Mouse (Mus musculus) mesoderm, embryonic 11.5 days (tissue): ENCODE data around the gene Drg1.

Experiments used
- DNase-seq: peaks from one replicate; pipeline ENCODE4 v3.0.0-alpha.2; 2012; ENCODE audit warnings: low read depth, low spot score

The Drg1 gene

DNA sequence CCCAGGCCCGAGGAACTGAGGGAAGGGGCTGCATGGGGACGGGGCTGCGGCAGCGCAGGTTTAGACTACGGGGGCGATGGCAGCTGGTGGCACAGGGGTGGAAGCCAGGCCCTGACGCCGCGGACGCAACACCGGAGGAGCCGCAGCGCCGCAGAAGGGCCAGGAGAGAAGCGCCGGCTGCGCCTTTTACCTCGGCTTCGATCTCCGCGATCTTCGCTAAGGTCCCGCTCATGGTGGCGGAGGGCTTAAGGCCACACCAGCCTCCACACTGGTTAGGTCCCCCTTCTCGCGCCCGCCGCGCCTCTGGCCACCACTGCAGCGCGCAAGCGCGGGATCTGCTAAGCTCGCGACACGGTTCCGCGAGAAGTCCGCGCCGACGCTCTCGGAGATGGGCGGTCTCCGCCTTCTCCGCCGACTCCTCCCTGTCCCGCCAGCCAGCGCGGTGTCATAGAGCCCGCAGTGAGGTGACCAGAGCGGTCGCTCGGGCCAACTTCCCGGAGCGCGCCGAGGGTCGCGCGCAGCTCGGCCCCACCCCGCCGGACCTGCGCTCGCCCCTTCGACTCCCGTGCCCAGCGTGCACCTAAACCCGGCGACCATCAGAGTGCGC is at the start of gene Drg1:
Gene Drg1, minus strand, starts transcription at position 337 of the 607 bp plus-strand sequence.
- DNase-seq, result peak; percentile 99

DNA sequence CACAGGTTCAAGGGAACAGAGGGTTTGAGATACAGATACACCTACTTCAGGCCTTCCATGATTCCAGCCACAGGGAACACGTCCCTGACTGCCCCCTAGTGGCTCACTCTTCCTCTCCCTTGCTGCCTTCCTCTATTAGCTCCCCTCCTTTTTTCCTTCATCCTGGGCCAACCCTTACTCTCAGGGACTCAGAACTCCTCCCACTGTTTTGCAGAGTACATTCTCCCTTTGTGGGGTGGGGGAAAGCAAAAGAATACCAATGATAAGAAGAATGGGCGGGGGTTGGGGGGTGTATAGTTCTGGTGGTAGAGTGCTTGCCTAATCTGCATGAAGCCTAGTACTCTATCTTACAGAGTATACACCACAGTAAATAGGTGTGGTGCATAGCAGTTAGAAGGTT is 47.9 kb upstream of the Drg1 start:
- DNase-seq, result peak; percentile 61

DNA sequence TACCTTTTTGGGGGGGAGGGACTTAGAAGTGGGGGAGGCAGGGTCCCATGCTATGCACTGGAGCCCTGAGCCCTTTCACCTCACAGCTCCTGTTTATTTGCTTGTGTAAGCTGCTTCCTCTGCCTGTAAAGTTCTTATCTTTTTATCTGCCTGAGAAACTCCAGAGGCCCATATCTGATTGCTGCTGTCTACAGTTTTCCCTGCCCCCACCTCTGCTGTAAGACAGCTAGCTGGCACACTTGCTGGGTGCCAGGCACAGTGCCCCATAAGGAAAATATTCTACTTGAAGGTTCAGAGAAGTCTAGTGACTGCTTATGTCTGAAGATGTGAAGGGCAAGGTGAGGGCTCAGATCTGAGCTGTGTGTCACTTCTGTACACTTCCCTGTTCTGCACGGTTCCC is 47.1 kb upstream of the Drg1 start:
- no peak for DNase-seq

DNA sequence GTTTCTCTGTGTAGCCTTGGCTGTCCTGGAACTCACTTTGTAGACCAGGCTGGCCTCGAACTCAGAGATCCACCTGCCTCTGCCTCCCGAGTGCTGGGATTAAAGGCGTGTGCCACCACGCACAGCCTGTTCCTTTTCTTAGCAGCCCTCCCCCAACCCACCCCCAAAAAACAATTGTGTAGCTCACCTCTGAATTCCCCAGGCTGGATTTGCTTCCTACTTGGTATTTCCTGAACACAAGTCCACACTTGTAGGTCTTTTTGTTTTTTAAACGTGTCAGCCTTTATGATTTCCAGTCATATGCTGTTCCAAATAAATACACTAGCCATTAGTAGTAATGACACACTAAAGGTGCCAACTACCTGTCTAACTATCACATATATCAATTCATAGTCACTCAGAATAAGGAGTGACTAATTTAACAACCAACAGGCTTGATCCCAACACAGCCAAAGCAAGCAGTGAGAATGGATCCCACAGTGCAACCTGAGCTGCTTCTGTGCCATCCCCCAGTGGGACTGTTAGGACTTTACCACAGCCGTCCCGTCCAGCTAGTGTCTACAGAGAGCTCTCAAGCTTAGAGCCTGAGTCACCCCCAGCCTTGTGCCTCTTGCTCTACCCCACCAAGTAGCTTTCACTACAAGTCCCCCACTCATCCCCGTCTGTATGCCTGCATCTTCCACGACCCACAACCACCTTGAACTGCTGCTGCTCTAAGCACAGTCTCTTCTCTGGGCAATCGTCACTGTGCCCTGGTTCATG is 45.6 kb upstream of the Drg1 start:
- no peak for DNase-seq

DNA sequence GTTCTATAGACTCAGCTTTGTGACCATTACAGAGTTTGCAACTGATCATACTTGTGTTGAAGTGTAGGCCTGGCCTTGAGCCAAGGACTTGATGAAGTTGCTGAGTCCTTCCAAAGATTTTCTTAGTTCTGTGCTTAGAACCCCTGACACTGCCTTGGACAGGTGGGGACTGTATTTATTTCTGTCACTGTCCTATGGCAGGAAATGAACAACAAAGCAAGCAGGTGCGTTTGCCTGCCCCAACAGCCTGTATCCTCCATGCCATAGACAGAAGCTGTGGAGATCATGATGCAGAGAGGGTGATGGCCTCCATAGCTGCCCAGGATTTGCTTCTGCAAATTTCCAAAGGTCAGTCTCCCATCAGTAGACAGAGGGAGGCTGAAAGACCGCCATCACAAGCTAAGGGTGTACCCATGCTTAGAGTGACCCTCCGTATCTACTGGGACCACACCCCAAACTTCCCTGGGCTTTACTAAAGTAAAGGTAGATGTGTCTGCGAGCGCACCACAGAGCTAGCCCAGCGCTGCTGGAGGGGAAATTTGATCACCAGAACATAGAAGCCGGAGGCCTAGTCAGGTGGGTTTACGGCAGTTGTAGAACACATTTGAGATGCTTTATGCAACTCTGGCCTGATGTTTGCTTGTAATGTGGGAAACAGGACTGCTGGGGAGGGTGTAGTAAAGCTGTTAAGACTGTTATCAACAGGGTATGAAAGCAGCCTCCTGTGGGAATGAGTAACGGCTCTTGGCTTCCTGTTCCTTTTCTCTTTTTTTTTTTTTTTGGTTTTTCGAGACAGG is 44.8 kb upstream of the Drg1 start:
- DNase-seq, result no peak

DNA sequence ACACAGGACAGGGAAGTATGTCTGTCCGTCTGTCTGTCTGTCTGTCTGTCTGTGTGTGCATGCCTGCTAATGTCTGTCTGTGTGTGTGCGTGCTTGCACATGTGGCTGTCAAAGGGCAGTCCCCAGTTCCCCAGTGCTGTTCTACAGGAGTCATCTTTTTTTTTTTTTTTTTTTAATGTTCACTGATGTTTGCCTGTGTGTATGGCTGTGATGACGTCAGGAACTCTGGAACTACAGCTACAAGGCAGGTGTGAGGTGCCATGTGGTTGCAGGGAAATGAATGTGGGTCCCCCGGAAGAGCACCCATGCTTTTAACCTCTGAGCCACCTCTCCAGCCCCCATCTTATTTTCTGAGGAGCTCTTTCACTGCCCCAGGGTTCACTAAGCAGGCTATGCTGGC is 43.7 kb upstream of the Drg1 start:
- no peak for DNase-seq

DNA sequence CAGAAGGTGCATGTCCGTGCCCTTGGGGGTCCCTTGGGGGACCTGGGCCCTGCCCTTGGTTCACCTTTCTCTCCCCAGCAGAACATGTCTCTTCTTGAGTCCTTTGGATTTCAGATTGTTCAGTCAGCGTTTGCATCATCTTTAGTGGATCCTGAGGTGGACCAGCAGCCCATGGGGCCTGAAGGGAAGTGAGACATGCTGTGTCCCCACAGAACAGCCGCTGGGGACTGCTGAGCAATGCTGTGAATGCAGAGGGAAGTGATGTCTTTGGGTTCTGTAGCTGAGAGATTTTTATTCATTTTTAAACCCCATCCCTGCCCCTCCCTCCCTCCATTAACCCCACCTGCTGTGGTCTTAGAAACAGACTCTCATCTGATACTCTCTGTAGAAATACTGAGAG is 41.7 kb upstream of the Drg1 start:
- DNase-seq, result no peak

DNA sequence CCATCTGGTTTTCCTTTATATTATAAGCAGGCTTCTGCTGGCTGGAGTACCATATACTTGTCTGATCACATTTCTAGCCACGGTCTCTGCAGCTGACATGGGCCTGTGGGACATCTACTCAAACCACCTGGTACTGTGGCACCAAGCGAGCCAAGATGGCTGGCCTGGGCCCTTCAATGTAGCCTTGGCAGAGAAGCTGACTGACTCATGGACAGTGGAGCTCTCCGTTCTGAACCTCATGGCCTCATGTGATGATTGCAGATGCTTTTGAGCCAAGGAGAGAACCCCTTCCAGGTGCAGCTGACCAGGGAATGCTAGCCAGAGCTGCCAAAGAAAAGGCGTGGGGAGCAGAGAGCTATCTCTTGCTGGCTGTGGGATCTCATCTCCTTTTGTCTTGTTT is 39.6 kb upstream of the Drg1 start:
- no peak for DNase-seq

DNA sequence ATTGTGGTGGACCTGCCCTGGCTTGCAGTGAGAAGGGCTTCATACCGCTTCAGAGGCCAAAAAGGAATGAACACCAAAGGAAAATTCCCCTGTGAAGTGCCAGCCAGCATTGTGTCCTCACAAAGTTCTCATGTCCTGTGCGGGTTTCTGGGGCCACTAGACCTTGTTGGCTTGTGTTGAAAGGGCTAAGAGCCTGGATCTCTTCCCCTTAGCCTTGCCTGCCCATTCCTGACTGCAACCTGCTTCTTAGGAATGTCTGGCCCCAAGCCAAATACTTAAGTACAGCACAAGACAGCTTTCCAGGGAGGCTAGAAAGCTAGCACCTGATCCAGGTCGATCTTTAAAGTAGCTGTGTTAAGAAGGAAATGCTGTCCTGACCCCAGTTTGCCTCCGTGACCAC is 36.6 kb upstream of the Drg1 start:
- DNase-seq, result no peak

DNA sequence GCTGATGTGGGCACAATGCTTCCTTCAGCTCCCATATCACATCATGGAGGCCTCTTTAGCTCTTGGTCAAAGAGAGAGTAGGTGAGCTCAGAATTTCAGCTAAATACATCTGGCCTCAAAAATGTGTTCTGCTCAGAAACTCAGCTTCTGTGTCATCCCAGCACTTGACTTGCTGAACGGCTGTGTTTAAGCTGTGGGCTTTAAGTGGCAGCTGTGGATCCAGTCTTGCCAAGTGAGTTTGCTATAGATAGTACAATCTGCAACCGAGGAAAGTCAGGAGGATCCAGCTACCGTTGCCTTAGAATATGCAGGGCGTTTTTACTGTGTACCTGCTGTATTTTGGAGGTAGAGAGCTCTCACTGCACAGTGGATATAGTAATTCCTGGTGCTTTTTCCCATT is 36.2 kb upstream of the Drg1 start:
- no peak for DNase-seq

DNA sequence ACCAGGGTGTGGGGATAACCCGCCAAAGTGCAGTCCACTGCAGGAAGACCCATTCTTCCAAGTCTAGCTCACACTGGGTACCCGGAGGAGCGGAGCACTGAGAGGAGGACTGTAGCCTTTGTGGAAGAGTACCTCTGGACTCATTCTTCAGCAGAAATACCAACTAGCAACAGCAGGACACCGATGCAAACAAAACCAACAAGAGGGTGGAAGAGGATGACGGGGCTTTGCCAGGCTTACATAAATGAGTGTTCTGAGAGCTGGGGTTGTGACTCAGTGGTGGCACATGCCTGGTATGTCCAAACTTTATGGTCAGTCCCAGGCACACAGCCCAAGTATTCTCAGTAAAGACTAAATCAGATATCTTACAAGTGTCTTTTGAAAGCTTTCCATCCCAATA is 34.9 kb upstream of the Drg1 start:
- DNase-seq, result no peak

DNA sequence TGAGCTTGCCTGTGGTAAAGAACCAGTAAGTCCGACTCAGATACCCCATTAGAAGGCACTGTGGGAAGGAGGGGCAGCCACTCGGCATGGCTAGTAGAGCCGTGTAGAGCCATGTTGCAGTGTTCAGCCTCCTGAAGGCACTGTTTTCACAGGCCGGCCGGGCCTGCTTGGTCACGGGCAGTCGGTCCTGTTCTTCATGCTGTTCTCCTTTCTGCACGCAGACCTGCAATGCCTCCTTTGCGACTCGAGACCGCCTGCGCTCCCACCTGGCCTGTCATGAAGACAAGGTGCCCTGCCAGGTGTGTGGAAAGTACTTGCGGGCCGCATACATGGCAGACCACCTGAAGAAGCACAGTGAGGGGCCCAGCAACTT is 32.6 kb upstream of the Drg1 start:
- DNase-seq, result no peak

DNA sequence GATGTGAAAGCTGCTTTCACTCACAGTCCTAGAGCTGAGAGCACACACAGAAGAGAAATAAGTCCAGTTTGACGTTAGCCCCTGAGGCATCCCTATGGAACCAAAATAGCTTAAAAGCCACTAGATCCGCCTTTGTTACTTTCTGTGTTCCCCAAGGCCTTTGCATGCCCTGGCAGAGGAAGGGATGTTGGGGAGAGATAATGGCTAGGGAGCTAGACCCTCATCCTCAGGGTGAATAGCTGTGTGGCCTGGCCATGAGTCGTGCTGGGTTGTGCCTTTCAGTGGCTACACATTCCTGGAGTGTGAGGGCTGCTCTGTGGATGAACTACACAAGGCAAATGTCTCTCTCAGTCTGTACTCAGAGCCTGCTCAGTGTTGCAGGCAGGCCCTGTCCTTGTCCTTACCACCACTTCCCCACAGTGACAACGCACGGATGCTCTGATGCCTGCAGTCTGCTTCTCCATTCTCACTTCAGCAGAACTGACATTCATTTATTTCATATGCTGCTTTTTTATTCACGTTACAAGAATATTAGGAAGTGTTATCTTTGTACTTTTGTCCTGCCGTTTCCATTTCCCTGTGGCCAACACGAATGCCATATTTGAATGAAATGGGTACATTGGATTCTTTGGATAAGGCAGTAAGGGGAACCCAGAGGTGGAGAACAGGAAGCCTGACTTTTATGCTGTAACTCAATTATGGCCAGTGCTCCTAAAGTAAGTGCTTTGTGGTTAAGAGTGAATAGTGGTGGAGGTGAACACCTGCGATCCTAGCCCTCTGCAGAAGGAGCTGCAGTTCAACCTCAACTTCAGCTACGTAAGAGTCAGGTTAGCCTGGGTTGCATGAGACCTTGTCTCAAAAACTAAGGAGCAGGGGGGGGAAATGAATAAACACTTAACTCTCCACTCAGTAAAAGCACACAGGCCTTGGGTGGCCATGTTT is 31.9 kb upstream of the Drg1 start:
- no peak for DNase-seq

DNA sequence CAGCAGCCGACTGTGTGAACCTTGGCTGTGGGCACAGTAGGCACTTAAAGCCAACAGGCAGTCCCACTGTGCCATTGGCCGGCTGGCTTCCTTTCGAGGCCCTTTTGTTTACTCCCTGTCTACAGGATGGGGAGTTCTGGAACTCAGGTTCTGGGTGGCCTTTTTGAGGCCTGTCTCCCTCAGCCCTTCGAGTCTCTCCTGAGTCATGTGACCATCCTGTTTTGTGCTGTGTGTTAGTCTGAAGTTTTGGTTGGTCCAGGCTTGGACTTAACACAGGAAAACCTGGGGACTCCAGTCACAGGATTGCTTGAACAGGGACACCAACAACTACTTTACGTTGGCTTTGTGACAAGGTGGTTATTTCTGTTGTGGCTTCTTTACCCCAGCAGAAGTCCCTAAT is 29.8 kb upstream of the Drg1 start:
- DNase-seq, result no peak

DNA sequence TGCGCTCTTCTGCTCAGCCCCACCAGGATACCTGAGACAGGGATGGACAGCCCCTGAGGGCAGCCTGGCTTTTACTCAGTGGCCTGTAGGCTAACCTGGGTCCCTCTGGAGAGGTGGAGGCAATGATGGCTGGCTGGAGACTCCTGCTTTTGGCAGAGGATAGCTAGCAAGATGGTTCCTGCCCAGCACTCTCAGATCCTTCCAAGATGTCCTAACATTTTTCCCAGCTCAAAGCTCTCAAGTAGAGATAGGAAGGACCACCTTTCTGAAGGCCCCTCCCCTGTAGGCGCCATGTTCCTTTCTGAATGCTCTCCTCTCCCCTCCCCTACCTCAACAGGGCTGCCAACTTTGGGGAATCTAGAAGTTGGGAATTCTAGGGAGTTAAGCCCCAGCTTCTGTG is 28.4 kb upstream of the Drg1 start:
- no peak for DNase-seq

DNA sequence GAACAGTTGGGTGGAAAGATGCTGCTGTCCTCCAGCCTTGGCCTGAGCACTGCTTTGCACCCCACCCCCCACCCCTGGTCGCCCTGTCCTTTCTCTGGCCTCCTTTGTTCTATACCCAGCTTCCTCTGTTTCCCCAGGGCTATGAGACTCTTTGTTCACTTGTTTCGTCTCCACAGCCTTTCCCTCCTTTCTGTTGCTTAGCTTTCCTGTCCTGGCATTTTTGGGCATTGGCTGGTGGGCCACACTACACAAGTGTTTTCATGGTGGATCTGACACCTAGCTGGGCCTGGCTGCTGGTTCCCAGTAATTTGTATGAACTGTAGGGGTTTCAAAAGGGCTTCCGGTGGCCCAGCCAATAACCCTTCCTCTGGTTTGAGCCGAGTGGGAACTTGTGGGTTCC is 27.1 kb upstream of the Drg1 start:
- no peak for DNase-seq

DNA sequence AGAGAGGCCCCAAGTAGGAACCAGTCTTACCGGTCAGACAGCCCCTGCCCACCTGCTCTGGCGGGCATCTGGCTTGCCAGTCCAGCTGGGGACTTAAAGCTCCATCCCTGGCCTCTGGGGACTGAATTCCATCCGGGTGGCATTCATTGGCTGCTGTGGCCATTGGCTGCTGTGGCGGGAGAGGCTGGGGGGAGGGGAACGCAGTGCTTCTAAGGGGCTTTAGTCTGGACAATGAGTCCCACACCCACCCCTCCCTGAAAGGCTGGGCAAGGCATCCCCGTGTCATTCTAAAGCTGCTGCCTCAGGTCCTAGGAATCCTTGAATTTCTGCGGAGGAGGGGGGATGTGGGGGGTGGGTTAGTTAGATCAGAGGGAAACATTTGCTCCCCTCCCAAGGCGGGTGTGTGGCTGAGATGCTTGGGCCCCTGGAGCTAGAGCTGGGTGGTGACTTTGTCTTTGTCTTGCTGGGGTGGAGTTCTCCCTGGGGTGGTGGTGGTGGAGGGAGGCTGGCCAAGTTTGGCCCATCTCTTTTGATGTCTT is 26.6 kb upstream of the Drg1 start:
- DNase-seq, result peak; percentile 91

DNA sequence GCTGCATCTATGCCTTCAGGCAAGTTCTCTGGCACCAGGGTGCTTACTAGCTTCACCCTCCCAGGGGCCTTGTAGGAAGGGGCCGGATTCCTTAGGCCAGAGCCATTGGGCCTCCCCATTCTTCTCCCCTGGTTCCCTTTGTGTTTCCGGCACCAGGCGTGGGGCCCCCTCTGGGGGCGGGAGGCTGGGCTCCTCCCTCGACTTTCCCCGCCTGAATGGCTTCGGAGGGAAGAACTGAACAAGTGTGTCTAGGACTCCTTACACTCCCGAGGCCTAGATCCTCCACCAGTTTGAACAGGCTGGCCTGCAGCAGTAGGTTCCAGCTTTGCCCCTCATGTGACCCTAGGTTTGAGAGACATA is 25.8 kb upstream of the Drg1 start:
- peak; percentile 82 for DNase-seq

DNA sequence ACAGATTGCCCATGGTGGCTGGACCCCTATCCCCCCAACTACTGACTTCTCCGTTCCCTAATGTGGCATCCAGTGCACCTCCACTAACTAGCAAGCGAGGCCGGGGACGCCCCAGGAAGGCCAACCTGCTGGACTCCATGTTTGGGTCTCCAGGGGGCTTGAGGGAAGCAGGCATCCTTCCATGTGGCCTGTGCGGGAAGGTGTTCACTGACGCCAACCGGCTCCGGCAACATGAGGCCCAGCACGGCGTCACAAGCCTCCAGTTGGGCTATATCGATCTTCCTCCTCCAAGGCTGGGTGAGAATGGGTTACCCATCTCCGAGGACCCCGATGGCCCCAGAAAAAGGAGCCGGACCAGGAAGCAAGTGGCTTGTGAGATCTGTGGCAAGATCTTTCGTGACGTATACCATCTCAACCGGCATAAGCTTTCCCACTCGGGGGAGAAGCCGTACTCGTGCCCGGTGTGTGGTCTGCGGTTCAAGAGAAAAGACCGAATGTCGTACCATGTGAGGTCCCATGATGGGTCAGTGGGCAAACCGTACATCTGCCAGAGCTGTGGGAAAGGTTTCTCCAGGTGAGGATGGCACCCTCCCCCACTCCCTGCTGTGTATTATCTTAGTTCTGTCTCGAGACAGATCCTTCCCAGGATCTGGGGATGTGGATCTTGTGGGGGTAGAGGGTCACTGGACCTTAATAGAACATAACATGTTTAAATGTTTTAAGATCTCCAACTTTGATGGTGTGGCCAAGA is 25.3 kb upstream of the Drg1 start:
- DNase-seq, result peak; percentile 28

DNA sequence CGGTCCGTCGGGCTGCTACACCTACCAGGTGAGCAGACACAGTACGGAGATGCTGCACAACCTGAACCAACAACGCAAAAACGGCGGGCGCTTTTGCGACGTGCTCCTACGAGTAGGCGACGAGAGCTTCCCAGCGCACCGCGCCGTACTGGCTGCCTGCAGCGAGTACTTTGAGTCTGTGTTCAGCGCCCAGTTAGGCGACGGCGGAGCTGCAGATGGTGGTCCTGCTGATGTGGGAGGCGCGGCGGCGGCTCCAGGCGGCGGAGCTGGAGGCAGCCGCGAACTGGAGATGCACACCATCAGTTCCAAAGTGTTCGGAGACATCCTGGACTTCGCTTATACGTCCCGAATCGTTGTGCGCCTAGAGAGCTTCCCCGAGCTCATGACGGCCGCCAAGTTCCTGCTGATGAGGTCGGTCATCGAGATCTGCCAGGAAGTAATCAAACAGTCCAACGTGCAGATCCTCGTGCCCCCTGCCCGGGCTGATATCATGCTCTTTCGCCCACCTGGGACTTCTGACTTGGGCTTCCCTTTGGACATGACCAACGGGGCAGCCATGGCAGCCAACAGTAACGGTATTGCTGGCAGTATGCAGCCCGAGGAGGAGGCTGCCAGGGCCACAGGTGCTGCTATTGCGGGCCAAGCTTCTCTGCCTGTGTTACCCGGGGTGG is 24.6 kb upstream of the Drg1 start:
- peak; percentile 34 for DNase-seq
